Comparison of ENCODE assay signal across 14 mouse cellular contexts in genomic region chr9:123174356-123174755, GRCm38 (mm10).
"Had no signal": no experiment of that assay in that cellular context is flagged by ENCODE, and none has a peak within 500 bp of the region (broad histone marks: within the 10 kb centered on the region; RNA-seq: fewer than 3 reads in every experiment).

No protein-coding gene starts in this region.

- DNase-seq: kidney, adult 2 months; kidney, postnatal 10 days; kidney, postnatal 36 days; layer of hippocampus, postnatal 36 days; liver, embryonic 13.5 days; lung, adult 2 months; lung, postnatal 14 days; lung, postnatal 4 days; midbrain, embryonic 14.5 days; right cerebral cortex, adult 18-20 months; right cerebral cortex, postnatal 14 days; right cerebral cortex, postnatal 4 days; spleen, adult 18-20 months; thymus, postnatal 25 days had no signal
